Mouse (Mus musculus) bone marrow macrophage, adult 2 months (primary cell): ENCODE measurements around the gene Kif11.

Experiments used
- CTCF ChIP-seq: IDR thresholded peaks from 2 replicates; pipeline ENCODE4 v1.5.1; 2012; ENCODE audit warnings: low read depth, mild to moderate bottlenecking, low read length, moderate library complexity
- POLR2A ChIP-seq: IDR thresholded peaks from 2 replicates; pipeline ENCODE4 v1.6.1; 2012; ENCODE audit warnings: mild to moderate bottlenecking, low read depth, low read length, borderline replicate concordance

DNA sequence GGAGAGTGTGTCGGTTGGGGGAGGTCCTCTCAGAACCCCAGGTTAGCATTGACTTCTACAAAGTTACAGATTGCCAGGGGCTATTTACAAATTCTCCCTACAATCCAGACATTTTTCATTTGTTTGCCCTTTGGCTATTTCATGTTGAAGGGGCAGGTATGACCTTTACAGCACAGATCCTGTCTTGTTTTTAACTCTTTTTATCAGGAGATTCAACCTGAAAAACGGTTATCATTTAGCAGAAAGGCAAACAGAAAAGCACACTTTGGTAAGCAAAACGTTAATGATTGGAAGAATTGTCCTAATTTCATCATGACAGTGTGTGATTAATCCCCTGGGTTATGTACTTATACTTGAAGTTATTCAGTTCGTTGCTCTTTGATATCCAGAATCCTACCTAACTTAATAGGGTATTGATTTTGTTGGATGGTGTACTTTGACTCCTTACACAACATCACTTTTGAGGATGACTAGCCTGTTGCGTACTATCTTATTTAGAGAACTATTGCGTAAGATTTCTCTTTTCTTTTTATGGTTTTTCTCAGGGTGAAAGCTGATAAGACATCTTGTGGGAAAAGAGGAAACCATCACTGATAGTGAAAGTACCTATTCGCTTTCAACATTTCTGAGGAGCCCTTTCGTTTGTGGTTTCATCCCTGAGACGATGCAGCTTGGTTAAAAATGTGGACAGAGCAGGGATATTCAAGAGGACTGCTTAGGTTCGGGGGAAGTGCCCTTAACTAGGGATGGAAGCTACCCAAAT lies 66.5 kb downstream of the Kif11 start:
- TF ChIP-seq CTCF = no peak
- TF ChIP-seq POLR2A = no peak
